Mouse (Mus musculus): Measurements from ENCODE around the gene Ube2v1. TPM values are rescaled to one million over a fixed set of nuclear protein-coding genes. Genes with fewer than 3 reads are reported as not detected.

The Ube2v1 gene
- polyA plus RNA-seq, 1 experiment from 2014 or later: 280 TPM

GRCm38 (mm10) chr2:167597492-167598186 is 34.3 kb downstream of the Ube2v1 start:
- peaks cover 81% of the 10 kb centered on the region for H3K4me1 ChIP-seq

GRCm38 (mm10) chr2:167596726-167597491 is 35.0 kb downstream of the Ube2v1 start:
- Histone ChIP-seq H3K27me3 (no peaks in the 10 kb centered on the region), H3K4me3 (peak overlapping the region; percentile 28), H3K36me3 (no peaks in the 10 kb centered on the region), H3K4me1 (peaks cover 81% of the 10 kb centered on the region), H3K27ac (peak overlapping the region; percentile 95), H3K9me3 (no peaks in the 10 kb centered on the region), H3K9ac (peak overlapping the region; percentile 19; the same call in 1 of the 2 replicates), H3K4me2 (peak overlapping the region; percentile 51)
- WGBS: 17% methylated on average over 27 of the region's 27 CpGs
- 0 out of 2 replicates have a peak, but pooled peaks have one; percentile 1 for ATAC-seq (ENCODE audit: borderline replicate concordance, extremely low read depth, low FRiP score, low TSS enrichment)

More at GRCm38 (mm10) chr2:167597492-167598186, 34.3 kb downstream of the Ube2v1 start:
- Histone ChIP-seq H3K9me3 (no peaks in the 10 kb centered on the region), H3K4me2 (peak overlapping the region; percentile 51), H3K36me3 (no peaks in the 10 kb centered on the region), H3K27me3 (no peaks in the 10 kb centered on the region), H3K27ac (peak overlapping the region; percentile 95), H3K4me3 (peak overlapping the region; percentile 28), H3K9ac (peak overlapping the region; percentile 19; the same call in 1 of the 2 replicates)
- WGBS: 11% methylated on average over 37 of the region's 40 CpGs
- ATAC-seq (ENCODE audit: borderline replicate concordance, extremely low read depth, low FRiP score, low TSS enrichment): peak; percentile 80

GRCm38 (mm10) chr2:167596262-167596661 is 35.6 kb downstream of the Ube2v1 start:
- H3K4me1 ChIP-seq: peaks cover 84% of the 10 kb centered on the region
- H3K4me2 ChIP-seq: peak overlapping the region; percentile 34; the same call in 1 of the 2 replicates
- peak overlapping the region; percentile 14; the same call in 1 of the 2 replicates for H3K9ac ChIP-seq

GRCm38 (mm10) chr2:167595761-167596171 is 36.1 kb downstream of the Ube2v1 start:
- Histone ChIP-seq H3K27me3 (no peaks in the 10 kb centered on the region), H3K4me3 (no peak overlapping the region), H3K4me1 (peaks cover 80% of the 10 kb centered on the region), H3K4me2 (peak overlapping the region; percentile 34), H3K9ac (peak overlapping the region; percentile 14; the same call in 1 of the 2 replicates), H3K36me3 (no peaks in the 10 kb centered on the region), H3K9me3 (no peaks in the 10 kb centered on the region), H3K27ac (peak overlapping the region; percentile 95)
- ATAC-seq (ENCODE audit: borderline replicate concordance, extremely low read depth, low FRiP score, low TSS enrichment): no peak
- 27% methylated on average over 14 of the region's 14 CpGs for WGBS

More at GRCm38 (mm10) chr2:167596262-167596661, 35.6 kb downstream of the Ube2v1 start:
- ATAC-seq (ENCODE audit: borderline replicate concordance, extremely low read depth, low FRiP score, low TSS enrichment): no peak
- no peak overlapping the region for H3K4me3 ChIP-seq
- no peaks in the 10 kb centered on the region for H3K9me3 ChIP-seq
- 33% methylated on average over 3 of the region's 4 CpGs for WGBS
- peak overlapping the region; percentile 95 for H3K27ac ChIP-seq
- H3K36me3 ChIP-seq: no peaks in the 10 kb centered on the region
- H3K27me3 ChIP-seq: no peaks in the 10 kb centered on the region

- WGBS: 22% methylated on average over 10 of the region's 10 CpGs
- ATAC-seq (ENCODE audit: borderline replicate concordance, extremely low read depth, low FRiP score, low TSS enrichment): peak; percentile 81
- H3K9ac ChIP-seq: 0 out of 2 replicates have a peak overlapping the region, but pooled peaks have one; percentile 18
Measured at GRCm38 (mm10) chr2:167594444-167594934, 37.4 kb downstream of the Ube2v1 start.

GRCm38 (mm10) chr2:167593551-167594250 is 38.2 kb downstream of the Ube2v1 start:
- Histone ChIP-seq H3K4me3 (no peak overlapping the region), H3K36me3 (no peaks in the 10 kb centered on the region), H3K4me2 (peak overlapping the region; percentile 14; the same call in 1 of the 2 replicates), H3K27me3 (no peaks in the 10 kb centered on the region), H3K9ac (peak overlapping the region; percentile 18; the same call in 1 of the 2 replicates), H3K27ac (peak overlapping the region; percentile 95), H3K4me1 (peaks cover 76% of the 10 kb centered on the region), H3K9me3 (no peaks in the 10 kb centered on the region)
- no peak for ATAC-seq (ENCODE audit: borderline replicate concordance, extremely low read depth, low FRiP score, low TSS enrichment)
- 45% methylated on average over 4 of the region's 4 CpGs for WGBS

More at GRCm38 (mm10) chr2:167594444-167594934, 37.4 kb downstream of the Ube2v1 start:
- peak overlapping the region; percentile 34 for H3K4me2 ChIP-seq
- H3K4me3 ChIP-seq: no peak overlapping the region
- no peaks in the 10 kb centered on the region for H3K27me3 ChIP-seq
- peak overlapping the region; percentile 95 for H3K27ac ChIP-seq
- H3K9me3 ChIP-seq: no peaks in the 10 kb centered on the region
- H3K4me1 ChIP-seq: peaks cover 76% of the 10 kb centered on the region
- H3K36me3 ChIP-seq: no peaks in the 10 kb centered on the region

GRCm38 (mm10) chr2:167588774-167589577 is 42.9 kb downstream of the Ube2v1 start:
- no peak for ATAC-seq (ENCODE audit: borderline replicate concordance, extremely low read depth, low FRiP score, low TSS enrichment)

GRCm38 (mm10) chr2:167586976-167587375 is 44.9 kb downstream of the Ube2v1 start:
- Histone ChIP-seq H3K36me3 (no peaks in the 10 kb centered on the region), H3K9ac (no peak overlapping the region), H3K9me3 (no peaks in the 10 kb centered on the region), H3K27ac (peak overlapping the region; percentile 94), H3K4me1 (peaks cover 78% of the 10 kb centered on the region), H3K4me3 (no peak overlapping the region), H3K27me3 (no peaks in the 10 kb centered on the region), H3K4me2 (no peak overlapping the region)
- ATAC-seq (ENCODE audit: borderline replicate concordance, extremely low read depth, low FRiP score, low TSS enrichment): peak; percentile 62
- 14% methylated on average over 9 of the region's 9 CpGs for WGBS

More at GRCm38 (mm10) chr2:167588774-167589577, 42.9 kb downstream of the Ube2v1 start:
- Histone ChIP-seq H3K4me2 (peak overlapping the region; percentile 46), H3K27ac (peak overlapping the region; percentile 74), H3K4me1 (peaks cover 71% of the 10 kb centered on the region), H3K4me3 (peak overlapping the region; percentile 23), H3K9ac (peak overlapping the region; percentile 30), H3K27me3 (no peaks in the 10 kb centered on the region), H3K36me3 (no peaks in the 10 kb centered on the region), H3K9me3 (no peaks in the 10 kb centered on the region)
- 21% methylated on average over 21 of the region's 21 CpGs for WGBS

- WGBS: 15% methylated on average over 8 of the region's 8 CpGs
- Histone ChIP-seq H3K9ac (no peak overlapping the region), H3K27me3 (no peaks in the 10 kb centered on the region), H3K4me2 (no peak overlapping the region), H3K36me3 (no peaks in the 10 kb centered on the region), H3K27ac (peak overlapping the region; percentile 94), H3K4me3 (no peak overlapping the region), H3K9me3 (no peaks in the 10 kb centered on the region), H3K4me1 (peaks cover 82% of the 10 kb centered on the region)
- ATAC-seq (ENCODE audit: borderline replicate concordance, extremely low read depth, low FRiP score, low TSS enrichment): no peak
Measured at GRCm38 (mm10) chr2:167586041-167586440, 45.9 kb downstream of the Ube2v1 start.

GRCm38 (mm10) chr2:167585273-167585672 is 46.6 kb downstream of the Ube2v1 start:
- peaks cover 77% of the 10 kb centered on the region for H3K4me1 ChIP-seq
- no peak for ATAC-seq (ENCODE audit: borderline replicate concordance, extremely low read depth, low FRiP score, low TSS enrichment)
- H3K9me3 ChIP-seq: no peaks in the 10 kb centered on the region
- H3K9ac ChIP-seq: no peak overlapping the region
- H3K4me3 ChIP-seq: no peak overlapping the region
- H3K36me3 ChIP-seq: no peaks in the 10 kb centered on the region
- no peak overlapping the region for H3K4me2 ChIP-seq
- WGBS: 61% methylated on average over 2 of the region's 2 CpGs
- peak overlapping the region; percentile 94 for H3K27ac ChIP-seq
- H3K27me3 ChIP-seq: no peaks in the 10 kb centered on the region
